Mouse (Mus musculus) erythroid progenitor cell, adult 5-6 weeks (primary cell): Measurements from ENCODE around the gene Nelfb. TPM values are rescaled to one million over a fixed set of nuclear protein-coding genes. Genes with fewer than 3 reads are reported as not detected.
"Not testable (repeated sequence)": the region's sequence is repeated elsewhere in the genome, so short reads cannot be mapped to it uniquely, and the experiment has no call there.

ENCODE experiments used
- ATAC-seq: replicated peaks from 2 replicates; pipeline ENCODE4 v1.8.0; 2016; ENCODE audit warnings: moderate number of reproducible peaks, mild to moderate bottlenecking, moderate TSS enrichment, inconsistent platforms; ENCODE audit not compliant: poor library complexity, low FRiP score, severe bottlenecking
- total RNA-seq, 2 experiments: library from RNA; stranded (forward) in 1 of 2; stranded (reverse) in 1 of 2; fragments of 150-400 nt in 1 of 2; fragments of 186-747, 209-891 nt in 1 of 2; gene quantifications; 2 replicates each; pipeline versions ENCODE4 v1.2.3 to v1.2.4; 2015 to 2017; ENCODE audit warnings: low replicate concordance in 2 of 2

The Nelfb gene
- total RNA-seq (2015; ENCODE audit: low replicate concordance) (13.0 and 34.4 TPM in 2 replicates), total RNA-seq (2017; ENCODE audit: low replicate concordance) (15.2 and 29.9 TPM in 2 replicates)

DNA sequence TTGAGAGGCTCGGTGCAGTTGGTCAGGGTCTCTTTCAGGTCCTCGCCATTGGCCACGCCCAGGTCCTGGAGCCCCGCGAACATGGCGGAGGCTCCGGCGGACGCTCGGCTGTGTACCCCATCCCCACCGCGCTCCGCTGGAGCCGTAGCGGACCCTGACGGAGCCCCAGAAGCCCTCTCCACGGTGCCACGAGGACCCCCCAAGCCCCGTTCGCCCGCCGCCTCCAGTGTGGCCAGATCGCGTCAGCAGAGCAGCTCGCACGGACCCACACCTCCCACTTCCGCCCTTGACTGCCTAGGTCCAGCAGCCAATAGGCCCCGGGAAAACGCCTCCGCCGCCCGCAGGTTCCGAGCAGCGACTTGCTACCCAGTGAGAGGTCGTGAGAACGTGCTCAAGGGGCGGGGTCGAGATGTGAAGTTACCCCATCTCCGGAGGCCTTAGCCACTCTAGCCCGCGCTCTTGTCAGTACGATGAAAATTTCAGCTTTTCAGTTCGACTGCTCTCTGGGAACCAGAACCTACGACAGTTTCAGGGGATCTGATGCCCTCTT lies at the start of gene Nelfb:
Gene Nelfb (minus strand): TSS at position 369 of the 550 bp plus-strand sequence.
- ATAC-seq = peak; percentile 92

GRCm38 (mm10) chr2:25258887-25259286 lies 47.6 kb upstream of the Nelfb start:
- ATAC-seq = no peak

DNA sequence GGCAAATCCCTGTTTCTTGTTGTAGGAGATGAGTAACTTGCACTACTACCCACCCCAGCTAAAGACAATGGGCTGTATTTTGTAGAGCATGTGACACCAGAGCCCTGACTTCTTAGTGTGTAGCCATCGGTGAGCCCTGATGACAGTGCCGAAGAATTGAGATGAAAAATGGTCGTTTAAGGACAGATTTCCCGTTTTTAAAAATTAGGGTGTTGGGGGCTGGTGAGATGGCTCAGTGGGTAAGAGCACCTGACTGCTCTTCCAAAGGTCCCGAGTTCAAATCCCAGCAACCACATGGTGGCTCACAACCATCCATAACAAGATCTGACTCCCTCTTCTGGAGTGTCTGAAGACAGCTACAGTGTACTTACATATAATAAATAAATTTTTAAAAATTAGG lies 46.0 kb upstream of the Nelfb start:
- ATAC-seq = not testable (repeated sequence)

DNA sequence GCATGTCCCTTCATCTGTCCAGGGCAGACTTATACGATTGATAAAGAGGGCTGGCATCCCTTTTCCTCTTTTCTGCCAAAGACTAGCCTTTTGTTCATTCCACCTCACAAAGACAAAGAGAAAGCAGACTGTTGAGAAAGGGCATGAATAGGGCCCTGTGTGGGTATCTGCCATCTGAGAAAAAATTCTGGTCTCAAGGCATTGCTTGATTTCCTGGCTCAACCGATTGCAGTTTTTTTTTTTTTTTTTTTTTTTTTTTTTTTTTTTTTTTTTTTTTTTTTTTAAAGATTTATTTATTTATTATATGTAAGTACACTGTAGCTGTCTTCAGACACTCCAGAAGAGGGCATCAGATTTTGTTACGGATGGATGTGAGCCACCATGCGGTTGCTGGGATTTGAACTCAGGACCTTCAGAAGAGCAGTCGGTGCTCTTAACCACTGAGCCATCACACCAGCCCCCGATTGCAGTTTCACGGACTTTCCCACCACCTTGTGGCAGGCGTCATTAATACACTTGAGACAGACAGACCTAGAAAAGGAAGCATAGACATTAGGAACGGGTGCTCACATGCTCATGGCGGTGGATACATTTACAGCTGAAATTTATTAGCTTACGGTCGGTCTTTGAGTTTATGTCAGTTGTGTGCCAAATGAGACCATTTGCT lies 45.3 kb upstream of the Nelfb start:
- not testable (repeated sequence) for ATAC-seq

DNA sequence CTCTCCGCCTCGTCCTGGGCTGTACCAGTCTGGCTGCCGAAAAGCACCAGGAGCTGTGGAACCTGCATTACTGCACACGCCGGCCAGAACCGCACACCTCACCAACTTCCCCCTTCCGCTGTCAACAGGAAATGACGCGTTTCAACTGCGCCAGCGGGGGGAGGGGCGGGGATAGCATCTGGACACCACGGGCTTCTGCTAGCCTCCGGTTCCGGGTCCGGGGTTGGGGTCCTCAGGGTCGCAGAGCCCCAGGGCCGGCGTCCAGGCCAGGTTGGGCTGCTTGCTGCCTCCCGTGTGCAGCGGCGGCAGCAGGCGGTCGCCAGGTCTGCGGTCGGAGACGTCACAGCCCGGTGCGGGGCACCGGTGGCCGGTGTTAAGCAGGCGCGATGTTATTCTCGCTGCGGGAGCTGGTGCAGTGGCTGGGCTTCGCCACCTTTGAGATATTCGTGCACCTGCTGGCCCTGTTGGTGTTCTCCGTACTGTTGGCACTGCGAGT lies 44.0 kb upstream of the Nelfb start, which contains the start of gene Tmem203:
Gene Tmem203 (plus strand): TSS at position 156 of the 496 bp plus-strand sequence.
- peak; percentile 92 for ATAC-seq

- no peak for ATAC-seq
Measured at GRCm38 (mm10) chr2:25252331-25252730, 41.0 kb upstream of the Nelfb start.

- ATAC-seq = no peak
Measured at GRCm38 (mm10) chr2:25246183-25247072, 35.1 kb upstream of the Nelfb start, which contains the start of gene AL732309.1. Gene AL732309.1 (minus strand): TSS chr2:25246863.

GRCm38 (mm10) chr2:25244144-25244543 lies 32.9 kb upstream of the Nelfb start:
- ATAC-seq = no peak

GRCm38 (mm10) chr2:25243342-25243741 lies 32.1 kb upstream of the Nelfb start:
- ATAC-seq = no peak

DNA sequence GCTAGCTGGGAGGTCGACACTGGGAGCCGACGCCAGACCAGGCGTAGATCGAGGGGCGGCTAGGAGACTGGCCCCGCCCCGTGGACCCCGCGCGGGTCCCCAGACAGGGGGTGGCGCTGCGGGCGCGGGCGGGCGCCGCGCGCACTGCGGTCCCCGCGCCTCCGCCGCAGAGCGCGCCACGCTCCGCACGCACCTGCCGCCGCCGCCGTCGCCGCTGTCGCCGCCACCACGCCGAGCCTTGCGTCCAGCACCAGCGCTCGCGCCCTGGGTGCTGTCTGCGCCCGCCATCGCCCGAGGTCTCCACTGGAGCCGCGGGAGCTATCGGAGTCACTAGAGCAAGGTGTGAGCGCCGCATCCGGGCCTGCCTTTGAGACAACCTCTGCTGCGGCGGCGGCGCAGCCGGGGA lies 30.8 kb upstream of the Nelfb start, which contains the start of the genes Rnf208 and Cysrt1:
Gene Rnf208 (plus strand): TSS at position 155 of the 406 bp plus-strand sequence.
Gene Cysrt1 (minus strand): TSS at position 352 of the 406 bp plus-strand sequence.
- no peak for ATAC-seq

DNA sequence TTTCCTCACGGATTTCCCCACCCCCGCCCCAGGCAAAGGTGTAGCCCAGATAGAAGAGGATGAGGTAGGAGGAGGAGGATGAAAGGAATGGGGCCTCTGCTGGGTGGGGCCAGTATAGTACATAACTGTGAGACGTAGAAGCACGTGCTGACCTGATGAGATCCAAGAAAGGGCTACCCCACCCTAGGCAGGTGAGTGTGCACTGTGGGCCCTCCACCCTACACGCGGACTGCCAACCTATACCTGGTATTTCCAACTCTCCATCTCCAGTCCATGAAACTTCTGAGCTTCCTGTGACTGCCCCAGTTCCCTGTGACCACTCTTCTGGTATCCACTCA lies 30.1 kb upstream of the Nelfb start:
- ATAC-seq = no peak

- ATAC-seq = peak; percentile 36; the same call in 1 of the 2 replicates
Measured at GRCm38 (mm10) chr2:25240723-25241437, 29.6 kb upstream of the Nelfb start.

- no peak for ATAC-seq
Measured at GRCm38 (mm10) chr2:25240310-25240709, 29.0 kb upstream of the Nelfb start.

DNA sequence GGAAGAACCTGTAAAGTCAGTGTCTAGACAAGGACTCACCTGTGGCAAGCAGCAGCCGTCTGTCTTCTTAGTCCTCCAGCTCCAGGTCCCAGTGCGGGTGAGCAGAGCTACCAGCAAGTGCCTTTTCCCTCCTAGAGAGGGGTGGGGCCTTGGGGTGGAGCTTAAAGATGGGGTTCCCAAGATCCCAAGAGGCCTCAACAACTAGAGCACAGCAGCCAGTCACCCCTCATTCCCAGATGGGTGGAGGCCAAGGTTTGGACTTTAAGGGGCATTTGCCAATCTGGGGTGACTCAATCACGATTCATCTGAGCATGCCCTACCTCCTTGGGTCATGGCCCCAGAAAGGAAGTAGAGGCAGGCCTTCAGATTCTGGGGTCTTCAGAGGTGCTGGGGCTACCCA lies 28.5 kb upstream of the Nelfb start:
- no peak for ATAC-seq

GRCm38 (mm10) chr2:25238106-25238505 lies 26.8 kb upstream of the Nelfb start:
- ATAC-seq = no peak

DNA sequence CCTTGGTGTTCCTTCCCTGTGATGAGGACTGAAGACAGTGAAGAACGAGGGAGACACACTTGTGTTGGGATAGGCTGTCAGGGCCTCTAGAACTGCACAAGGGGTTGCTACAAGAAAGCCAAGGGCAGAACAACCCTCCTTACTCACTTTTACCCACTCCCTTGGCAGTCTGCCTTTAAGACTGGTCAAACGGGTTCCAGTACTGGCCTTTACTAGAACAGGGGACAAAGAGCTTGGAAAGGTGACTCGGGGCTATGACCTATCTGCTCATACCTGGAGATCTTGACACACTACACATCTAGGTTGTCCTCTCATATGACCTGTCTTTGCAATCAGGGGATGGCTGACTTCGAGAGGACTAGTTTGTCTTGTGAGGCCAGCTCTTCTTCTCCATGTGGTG lies 26.2 kb upstream of the Nelfb start:
- no peak for ATAC-seq

- no peak for ATAC-seq
Measured at GRCm38 (mm10) chr2:25236614-25237013, 25.3 kb upstream of the Nelfb start, which contains the start of gene Rnf224. Gene Rnf224 (minus strand): TSS chr2:25236787.

DNA sequence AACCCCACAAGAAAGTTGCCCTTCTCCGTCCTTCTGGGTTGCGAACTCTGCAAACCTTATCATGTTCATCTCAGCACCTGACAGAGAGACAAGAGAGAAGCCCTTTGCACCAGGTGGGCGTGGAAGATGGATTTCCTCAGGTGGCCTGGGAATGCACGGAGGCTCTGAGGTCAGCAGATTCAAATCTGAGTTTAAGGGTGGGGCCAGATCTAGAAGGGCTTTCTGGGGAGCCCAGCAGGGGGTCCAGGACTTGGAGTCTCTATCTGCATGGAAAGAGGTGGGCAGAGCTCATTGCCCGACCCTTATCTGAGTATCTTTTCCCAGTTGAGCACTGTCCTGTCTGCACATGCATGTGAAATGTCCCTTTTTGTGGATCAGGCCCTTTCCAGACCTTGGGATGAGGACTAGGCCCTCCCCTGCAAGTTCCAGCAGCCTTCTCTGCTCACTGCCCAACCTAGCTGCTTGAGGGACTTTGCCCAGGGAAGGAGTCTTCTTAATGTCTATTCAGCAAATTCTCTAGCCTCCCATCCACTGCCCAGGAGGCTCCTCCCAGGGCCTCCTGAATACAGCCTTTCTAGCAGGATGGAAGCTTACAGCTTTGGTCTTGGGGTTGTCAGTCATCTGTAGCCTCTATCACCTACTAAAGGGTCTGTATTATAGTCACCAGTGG lies 23.4 kb upstream of the Nelfb start:
- no peak for ATAC-seq

DNA sequence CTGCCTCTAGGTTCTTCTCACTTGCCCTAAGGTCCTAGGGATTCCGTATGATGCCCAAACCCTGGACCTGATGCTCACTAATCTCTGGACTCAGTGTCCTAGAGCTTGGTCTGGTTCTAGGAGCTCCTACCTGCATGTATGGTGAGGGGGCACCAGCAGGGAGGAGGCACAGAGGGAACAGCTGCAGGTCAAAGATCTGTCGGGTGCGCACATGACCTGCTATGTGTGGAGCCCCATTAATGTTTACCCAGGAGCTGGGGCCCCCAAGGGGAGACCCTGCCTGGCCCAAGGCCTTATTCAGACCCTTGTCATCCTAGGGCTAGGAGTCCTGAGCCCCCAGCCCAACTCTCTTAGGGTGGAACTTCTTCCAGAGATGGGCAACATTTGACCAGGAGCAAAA lies 22.8 kb upstream of the Nelfb start, which contains the start of gene Slc34a3:
Gene Slc34a3 (minus strand): TSS at position 315 of the 400 bp plus-strand sequence.
- no peak for ATAC-seq
